Mouse (Mus musculus): ENCODE results near the gene Gm10295.

Gene Gm10295

GRCm38 (mm10) chr7:71348922-71349321 is 2.4 kb downstream of the Gm10295 start:
- DNase-seq: no peak

GRCm38 (mm10) chr7:71324919-71325583 is 26.2 kb downstream of the Gm10295 start:
- DNase-seq: no peak

GRCm38 (mm10) chr7:71313148-71313765 is 38.0 kb downstream of the Gm10295 start:
- DNase-seq: no peak

GRCm38 (mm10) chr7:71312375-71312774 is 38.9 kb downstream of the Gm10295 start:
- DNase-seq: no peak

- DNase-seq: no peak
Observed at GRCm38 (mm10) chr7:71311411-71311810, 39.9 kb downstream of the Gm10295 start.

GRCm38 (mm10) chr7:71308051-71308450 is 43.2 kb downstream of the Gm10295 start:
- DNase-seq: no peak

- no peak for DNase-seq
Observed at GRCm38 (mm10) chr7:71302714-71303113, 48.6 kb downstream of the Gm10295 start.

All from thymus, postnatal 4 days (tissue).